Mouse (Mus musculus) CH12.LX (cell line): ENCODE data around the gene Cmtm3.

ENCODE experiments used
- CHD1 ChIP-seq: IDR thresholded peaks from 2 replicates; pipeline ENCODE4 v1.6.1; 2012; ENCODE audit warnings: low read depth, low read length, improper control_type of control experiment, inconsistent platforms
- CTCF ChIP-seq, 2 experiments: IDR thresholded peaks in 1 of 2; conservative IDR thresholded peaks in 1 of 2; 2 replicates each; pipeline ENCODE4 v1.5.1; 2011 to 2012; ENCODE audit warnings: low read depth in 2 of 2, low read length in 2 of 2, improper control_type of control experiment in 1 of 2, inconsistent platforms in 1 of 2, mild to moderate bottlenecking in 1 of 2, moderate library complexity in 1 of 2
- EP300 ChIP-seq: IDR thresholded peaks from 2 replicates; pipeline ENCODE4 v1.6.1; 2011; ENCODE audit warnings: low read length, improper control_type of control experiment
- ETS1 ChIP-seq: conservative IDR thresholded peaks from 2 replicates; pipeline ENCODE4 v1.6.1; 2012; ENCODE audit warnings: low read depth, mild to moderate bottlenecking, inconsistent platforms, low read length, improper control_type of control experiment, moderate library complexity
- GABPA ChIP-seq: IDR thresholded peaks from 2 replicates; pipeline ENCODE4 v1.6.1; 2012; ENCODE audit warnings: low read depth, low read length, improper control_type of control experiment, inconsistent platforms; ENCODE audit not compliant: insufficient replicate concordance
- IRF4 ChIP-seq: IDR thresholded peaks from 2 replicates; pipeline ENCODE4 v1.6.1; 2014; ENCODE audit warnings: low read depth, mild to moderate bottlenecking, inconsistent platforms, low read length, improper control_type of control experiment
- KAT2A ChIP-seq: IDR thresholded peaks from 2 replicates; pipeline ENCODE4 v1.6.1; 2012; ENCODE audit warnings: low read length, improper control_type of control experiment, inconsistent platforms; ENCODE audit not compliant: insufficient replicate concordance
- MAX ChIP-seq: IDR thresholded peaks from 2 replicates; pipeline ENCODE4 v1.6.1; 2011; ENCODE audit warnings: low read length, improper control_type of control experiment
- PAX5 ChIP-seq: IDR thresholded peaks from 2 replicates; pipeline ENCODE4 v1.6.1; 2012; ENCODE audit warnings: low read length, inconsistent platforms, mixed read lengths
- POLR2A ChIP-seq: IDR thresholded peaks from 2 replicates; pipeline ENCODE4 v1.6.1; 2011; ENCODE audit warnings: low read depth, mild to moderate bottlenecking, improper control_type of control experiment, low read length
- RCOR1 ChIP-seq: conservative IDR thresholded peaks from 2 replicates; pipeline ENCODE4 v1.6.1; 2012; ENCODE audit warnings: low read depth, mild to moderate bottlenecking, inconsistent platforms, low read length, improper control_type of control experiment
- ZKSCAN1 ChIP-seq: IDR thresholded peaks from 2 replicates; pipeline ENCODE4 v1.6.1; 2012; ENCODE audit warnings: low read depth, inconsistent platforms, low read length, improper control_type of control experiment, borderline replicate concordance
- ZNF384 ChIP-seq: IDR thresholded peaks from 2 replicates; pipeline ENCODE4 v1.6.1; 2012; ENCODE audit warnings: low read depth, low read length, improper control_type of control experiment, inconsistent platforms

DNA sequence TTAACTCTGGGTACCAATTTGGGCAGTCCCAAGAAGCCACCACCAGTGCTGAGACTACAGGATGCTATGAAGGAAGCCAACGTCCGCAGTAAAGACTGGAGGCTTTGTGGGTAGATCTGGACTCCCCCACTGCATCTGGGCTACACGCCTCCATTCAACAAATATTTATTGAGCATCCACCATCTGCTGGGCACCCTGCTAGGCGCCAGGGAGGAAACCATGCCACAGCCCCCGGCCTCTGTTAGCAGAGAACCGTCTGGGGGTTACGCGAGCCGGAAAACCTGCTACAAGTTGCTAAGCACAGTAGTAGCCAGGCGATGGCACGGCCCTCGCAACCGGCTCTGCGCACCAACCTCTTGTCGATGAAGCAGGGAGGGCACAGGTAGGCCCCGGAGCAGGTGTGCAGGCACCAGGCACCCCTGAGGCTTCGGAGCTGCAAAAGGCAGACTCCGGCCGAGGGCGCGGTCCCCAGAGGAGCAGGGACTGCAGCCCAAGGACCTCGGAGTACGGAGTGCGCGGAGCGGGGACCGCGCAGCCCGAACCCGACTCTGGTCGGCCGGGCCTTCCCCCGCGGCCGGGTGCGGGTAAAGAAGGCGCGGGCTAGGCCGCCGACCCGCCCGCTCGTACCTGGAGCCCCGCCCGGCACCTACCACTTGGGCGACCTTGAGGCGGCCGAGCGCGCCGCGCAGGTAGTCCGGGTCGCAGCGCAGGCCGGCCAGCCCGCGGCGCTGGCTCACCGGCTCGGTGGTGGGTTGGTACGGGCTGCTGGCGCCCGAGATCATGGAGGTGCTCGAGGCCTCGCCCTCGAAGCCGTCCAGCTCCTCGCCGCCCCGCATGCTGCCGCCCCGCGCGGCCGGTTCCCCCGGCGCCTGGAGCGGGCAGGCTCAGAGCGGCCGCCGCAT lies 55.8 kb downstream of the Cmtm3 start:
- TF ChIP-seq CTCF (conservative IDR thresholded peaks at IDR 0.05 in 1 of 2, IDR thresholded peaks at IDR 0.05 in 1 of 2; ENCODE audit: low read depth in 2 of 2, low read length in 2 of 2) (no peak), ZNF384 (no peak), RCOR1 (no peak), POLR2A (no peak), PAX5 (no peak), ZKSCAN1 (no peak), ETS1 (no peak), EP300 (no peak), IRF4 (no peak), GABPA (no peak), CHD1 (no peak), KAT2A (no peak), MAX (no peak)
